Mouse (Mus musculus): ENCODE data around the gene Krtcap3. TPM values are rescaled to one million over a fixed set of nuclear protein-coding genes. Genes with fewer than 3 reads are reported as not detected.

Krtcap3 gene
- polyA plus RNA-seq, 1 experiment: 0.14 TPM

DNA sequence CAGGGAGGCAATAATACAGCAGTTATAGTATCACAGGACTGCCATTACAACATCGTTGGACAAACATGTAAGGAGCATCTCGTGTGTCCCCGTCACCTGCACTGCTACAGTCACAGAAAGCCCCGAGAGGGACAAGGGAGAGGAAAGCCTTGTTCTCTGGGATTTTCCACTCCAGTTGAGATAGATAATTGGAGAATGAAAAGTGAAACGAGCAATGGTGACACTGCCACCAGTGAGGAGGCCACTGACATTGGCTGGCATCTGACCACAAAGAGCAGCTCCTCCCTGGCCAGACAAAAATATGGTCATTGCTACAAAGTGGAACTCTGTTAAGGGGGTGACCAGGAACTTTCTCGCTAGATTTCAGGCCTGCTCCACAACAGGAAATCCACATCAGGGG is 16.2 kb downstream of the Krtcap3 start:
- TF ChIP-seq TAL1 (IDR thresholded peaks at IDR 0.05; ENCODE audit: low read length) (no peak), GATA1 (IDR thresholded peaks at IDR 0.05; ENCODE audit: low read length) (no peak)
- peaks cover 12% of the 10 kb centered on the region; the same call in 1 of the 2 replicates for H3K36me3 ChIP-seq (ENCODE audit: control insufficient read depth)

DNA sequence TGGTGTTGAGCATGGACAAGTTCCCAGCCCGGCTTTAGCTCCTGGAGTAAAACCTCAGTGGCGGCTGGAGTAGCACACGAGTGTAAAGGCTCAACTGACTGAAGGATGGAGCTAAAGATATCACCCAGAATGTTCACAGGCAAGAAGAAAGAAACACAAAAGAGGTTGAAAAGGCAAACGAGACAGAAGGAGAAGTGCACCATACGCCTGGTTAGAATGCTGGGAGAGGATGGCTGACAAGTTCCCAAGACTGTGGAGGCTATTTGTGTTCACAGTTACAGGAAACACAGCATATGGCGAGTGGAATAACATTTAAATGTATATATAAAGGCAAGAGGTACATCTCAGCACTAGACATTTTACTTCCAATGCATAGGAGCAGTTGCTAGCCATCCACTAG is 21.5 kb downstream of the Krtcap3 start:
- H3K4me3 ChIP-seq (replicated peaks): no peak overlapping the region
- H3K27me3 ChIP-seq (ENCODE audit: control insufficient read depth): no peaks in the 10 kb centered on the region
- no peaks in the 10 kb centered on the region; the same call in 1 of the 2 replicates for H3K36me3 ChIP-seq (ENCODE audit: control insufficient read depth)
- no peaks in the 10 kb centered on the region for H3K4me1 ChIP-seq (ENCODE audit: control insufficient read depth)
- no peaks in the 10 kb centered on the region for H3K9me3 ChIP-seq (ENCODE audit: control insufficient read depth, low read length)
- TF ChIP-seq TAL1 (IDR thresholded peaks at IDR 0.05; ENCODE audit: low read length) (no peak), GATA1 (IDR thresholded peaks at IDR 0.05; ENCODE audit: low read length) (no peak)

More for the DNA sequence above, 16.2 kb downstream of the Krtcap3 start:
- no peaks in the 10 kb centered on the region for H3K4me1 ChIP-seq (ENCODE audit: control insufficient read depth)
- no peaks in the 10 kb centered on the region for H3K27me3 ChIP-seq (ENCODE audit: control insufficient read depth)
- no peak overlapping the region for H3K4me3 ChIP-seq (replicated peaks)
- no peaks in the 10 kb centered on the region for H3K9me3 ChIP-seq (ENCODE audit: control insufficient read depth, low read length)

- TF ChIP-seq TAL1 (IDR thresholded peaks at IDR 0.05; ENCODE audit: low read length) (no peak), GATA1 (IDR thresholded peaks at IDR 0.05; ENCODE audit: low read length) (no peak)
- no peaks in the 10 kb centered on the region for H3K4me1 ChIP-seq (ENCODE audit: control insufficient read depth)
- H3K4me3 ChIP-seq (replicated peaks): no peak overlapping the region
- no peaks in the 10 kb centered on the region for H3K9me3 ChIP-seq (ENCODE audit: control insufficient read depth, low read length)
- no peaks in the 10 kb centered on the region for H3K27me3 ChIP-seq (ENCODE audit: control insufficient read depth)
- peaks cover 10% of the 10 kb centered on the region for H3K36me3 ChIP-seq (ENCODE audit: control insufficient read depth)
Measured at GRCm38 (mm10) chr5:31279245-31279988, 27.9 kb downstream of the Krtcap3 start.

DNA sequence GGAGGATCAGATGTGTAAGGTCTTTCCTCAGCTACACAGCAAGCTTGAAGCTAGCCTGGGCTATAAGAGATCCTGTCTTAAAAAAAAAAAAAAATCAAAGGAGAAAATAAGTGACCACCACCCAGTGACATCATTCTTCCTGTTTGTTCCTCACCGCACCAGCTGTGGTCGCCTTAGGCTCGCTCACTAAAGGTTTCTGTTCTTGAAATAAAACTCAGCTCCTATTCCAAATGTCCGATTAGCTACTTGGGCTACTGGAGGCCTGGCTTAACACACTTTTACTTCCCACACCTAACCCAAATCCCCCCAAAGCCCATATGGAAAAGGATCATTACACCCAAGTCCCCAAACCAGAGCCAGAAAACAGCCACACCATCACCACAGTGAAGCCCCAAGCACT is 36.7 kb downstream of the Krtcap3 start:
- Histone ChIP-seq H3K27me3 (ENCODE audit: control insufficient read depth) (peaks cover 3% of the 10 kb centered on the region), H3K4me3 (replicated peaks) (no peak overlapping the region), H3K36me3 (ENCODE audit: control insufficient read depth) (peaks cover 10% of the 10 kb centered on the region), H3K9me3 (ENCODE audit: control insufficient read depth, low read length) (no peaks in the 10 kb centered on the region), H3K4me1 (ENCODE audit: control insufficient read depth) (peaks cover 29% of the 10 kb centered on the region)
- no peak for TF ChIP-seq GATA1 (IDR thresholded peaks at IDR 0.05; ENCODE audit: low read length)
- no peak for TF ChIP-seq TAL1 (IDR thresholded peaks at IDR 0.05; ENCODE audit: low read length)

- no peak overlapping the region for H3K4me3 ChIP-seq (replicated peaks)
- TF ChIP-seq GATA1 (IDR thresholded peaks at IDR 0.05; ENCODE audit: low read length) (no peak), TAL1 (IDR thresholded peaks at IDR 0.05; ENCODE audit: low read length) (no peak)
Measured at GRCm38 (mm10) chr5:31288655-31289054, 37.2 kb downstream of the Krtcap3 start.

GRCm38 (mm10) chr5:31289626-31290230 is 38.2 kb downstream of the Krtcap3 start:
- no peaks in the 10 kb centered on the region for H3K9me3 ChIP-seq (ENCODE audit: control insufficient read depth, low read length)
- peaks cover 18% of the 10 kb centered on the region for H3K27me3 ChIP-seq (ENCODE audit: control insufficient read depth)
- peaks cover 9% of the 10 kb centered on the region for H3K36me3 ChIP-seq (ENCODE audit: control insufficient read depth)
- H3K4me3 ChIP-seq (replicated peaks): peak overlapping the region; percentile 69
- peaks cover 29% of the 10 kb centered on the region for H3K4me1 ChIP-seq (ENCODE audit: control insufficient read depth)
- TF ChIP-seq GATA1 (IDR thresholded peaks at IDR 0.05; ENCODE audit: low read length): no peak
- no peak for TF ChIP-seq TAL1 (IDR thresholded peaks at IDR 0.05; ENCODE audit: low read length)

More at GRCm38 (mm10) chr5:31288655-31289054, 37.2 kb downstream of the Krtcap3 start:
- no peaks in the 10 kb centered on the region for H3K9me3 ChIP-seq (ENCODE audit: control insufficient read depth, low read length)
- peaks cover 7% of the 10 kb centered on the region for H3K27me3 ChIP-seq (ENCODE audit: control insufficient read depth)
- peaks cover 29% of the 10 kb centered on the region for H3K4me1 ChIP-seq (ENCODE audit: control insufficient read depth)
- peaks cover 11% of the 10 kb centered on the region for H3K36me3 ChIP-seq (ENCODE audit: control insufficient read depth)

DNA sequence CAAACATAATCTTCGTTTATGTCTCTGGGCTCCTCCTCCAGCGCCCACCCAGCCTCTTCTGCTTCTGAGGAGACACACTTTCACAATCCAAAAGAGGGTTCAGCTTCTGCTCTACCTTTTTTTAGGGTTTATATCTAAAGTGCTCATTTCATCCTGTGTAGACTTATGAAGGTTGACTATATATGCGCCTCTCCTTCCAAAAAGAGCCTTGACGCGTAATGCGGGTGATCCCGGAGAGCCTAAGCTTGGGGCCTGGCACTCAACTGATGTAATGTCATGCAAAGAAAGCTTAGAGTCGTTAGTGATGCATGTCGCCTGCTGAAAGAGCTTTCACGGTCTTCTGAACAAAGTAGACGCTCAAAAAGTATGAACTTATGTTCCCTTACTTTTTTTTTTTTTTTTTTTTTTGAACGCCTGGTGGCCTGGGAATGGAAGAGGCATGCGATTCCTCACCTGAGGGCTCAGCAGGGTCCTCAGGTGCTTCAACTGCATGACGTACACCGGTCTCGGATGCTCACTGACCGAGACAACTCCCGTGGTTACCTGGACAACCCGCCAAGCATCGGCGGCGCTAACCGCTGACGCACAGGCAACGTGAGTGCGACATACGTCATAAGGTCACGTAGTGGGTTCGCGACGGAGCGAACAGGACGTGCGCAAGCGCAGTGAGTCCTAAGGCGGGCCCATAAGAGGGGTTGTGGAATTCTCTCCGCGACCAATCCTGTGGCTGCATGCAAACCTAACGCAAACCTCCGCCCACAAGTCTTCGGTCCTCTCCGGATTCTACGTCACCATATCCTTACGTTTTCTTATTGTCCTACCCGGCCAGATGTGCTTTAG is 39.2 kb downstream of the Krtcap3 start, which contains the start of gene Ift172:
TSS of gene Ift172 (minus strand) at position 596 of the 840 bp plus-strand sequence.
- no peak for TF ChIP-seq GATA1 (IDR thresholded peaks at IDR 0.05; ENCODE audit: low read length)
- no peak for TF ChIP-seq TAL1 (IDR thresholded peaks at IDR 0.05; ENCODE audit: low read length)
- H3K36me3 ChIP-seq (ENCODE audit: control insufficient read depth): peaks cover 4% of the 10 kb centered on the region
- peak within 1 kb of the TSS; percentile 69 for H3K4me3 ChIP-seq (replicated peaks)

DNA sequence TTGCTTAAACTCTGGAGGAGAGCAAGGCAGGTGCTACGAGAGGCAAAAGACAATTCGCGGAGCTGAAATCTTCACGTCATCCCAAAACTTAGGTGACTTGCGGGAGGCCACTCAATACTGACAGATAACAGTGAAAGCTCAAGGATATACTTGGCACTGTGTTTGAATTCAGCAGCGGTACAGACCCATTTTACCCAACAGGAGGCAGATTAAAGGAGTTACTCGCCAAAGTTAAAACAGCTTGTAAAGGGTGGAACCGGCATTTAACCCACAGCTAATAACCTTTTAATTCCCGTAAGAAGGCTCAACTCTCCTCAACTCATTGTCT is 39.8 kb downstream of the Krtcap3 start:
- peak overlapping the region; percentile 69 for H3K4me3 ChIP-seq (replicated peaks)
- TF ChIP-seq GATA1 (IDR thresholded peaks at IDR 0.05; ENCODE audit: low read length): no peak
- no peak for TF ChIP-seq TAL1 (IDR thresholded peaks at IDR 0.05; ENCODE audit: low read length)
- peaks cover 34% of the 10 kb centered on the region for H3K27me3 ChIP-seq (ENCODE audit: control insufficient read depth)
- H3K4me1 ChIP-seq (ENCODE audit: control insufficient read depth): peaks cover 37% of the 10 kb centered on the region
- no peaks in the 10 kb centered on the region; the same call in 1 of the 2 replicates for H3K9me3 ChIP-seq (ENCODE audit: control insufficient read depth, low read length)
- peaks cover 2% of the 10 kb centered on the region; the same call in 1 of the 2 replicates for H3K36me3 ChIP-seq (ENCODE audit: control insufficient read depth)

More for the DNA sequence above, 39.2 kb downstream of the Krtcap3 start, which contains the start of gene Ift172:
- no peaks in the 10 kb centered on the region; the same call in 1 of the 2 replicates for H3K9me3 ChIP-seq (ENCODE audit: control insufficient read depth, low read length)
- peaks cover 28% of the 10 kb centered on the region for H3K27me3 ChIP-seq (ENCODE audit: control insufficient read depth)
- H3K4me1 ChIP-seq (ENCODE audit: control insufficient read depth): peaks cover 37% of the 10 kb centered on the region
